Mouse (Mus musculus): ENCODE measurements around the gene Pnkd. TPM values are rescaled to one million over a fixed set of nuclear protein-coding genes. Genes with fewer than 3 reads are reported as not detected.

The Pnkd gene
- total and polyA plus RNA-seq, 3 experiments = 27.7 to 186 (median 30.5) TPM

DNA sequence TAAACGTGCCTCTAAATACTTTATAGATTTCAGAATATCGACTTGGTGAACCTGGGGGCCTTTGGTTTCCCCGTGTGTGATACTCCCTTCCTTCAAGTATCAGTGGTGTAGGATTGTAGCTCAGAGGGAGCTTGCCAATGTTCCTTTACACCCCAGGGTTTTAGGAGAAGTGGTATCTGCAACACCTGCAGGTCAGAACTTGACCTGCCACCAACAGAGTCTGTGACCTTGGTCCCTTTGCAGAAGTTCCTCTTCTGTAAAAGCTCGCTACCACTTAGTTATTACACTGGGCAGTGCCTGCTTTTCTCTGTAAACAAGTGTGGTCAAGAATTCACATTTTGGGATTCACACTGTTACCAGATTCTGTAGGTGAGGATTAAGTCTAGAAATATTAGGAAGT, 34.6 kb upstream of the Pnkd start:
- ATAC-seq (ENCODE audit: extremely low read depth, insufficient number of reproducible peaks, low FRiP score, poor library complexity, severe bottlenecking) (no peak), DNase-seq (ENCODE audit: low spot score) (no peak)
- H3K4me1 ChIP-seq (ENCODE audit: insufficient read depth, low read depth, low read length) = peaks cover 26% of the 10 kb centered on the region
- no peaks in the 10 kb centered on the region for H3K9me3 ChIP-seq (replicated peaks)
- H3K4me3 ChIP-seq (ENCODE audit: low read depth, low read length) = no peak overlapping the region
- peaks cover 94% of the 10 kb centered on the region for H3K36me3 ChIP-seq (replicated peaks)
- no peaks in the 10 kb centered on the region for H3K27me3 ChIP-seq (ENCODE audit: insufficient read depth, low read length)
- TF ChIP-seq GATA1 (IDR thresholded peaks at IDR 0.05; ENCODE audit: borderline replicate concordance, low read length) = no peak

DNA sequence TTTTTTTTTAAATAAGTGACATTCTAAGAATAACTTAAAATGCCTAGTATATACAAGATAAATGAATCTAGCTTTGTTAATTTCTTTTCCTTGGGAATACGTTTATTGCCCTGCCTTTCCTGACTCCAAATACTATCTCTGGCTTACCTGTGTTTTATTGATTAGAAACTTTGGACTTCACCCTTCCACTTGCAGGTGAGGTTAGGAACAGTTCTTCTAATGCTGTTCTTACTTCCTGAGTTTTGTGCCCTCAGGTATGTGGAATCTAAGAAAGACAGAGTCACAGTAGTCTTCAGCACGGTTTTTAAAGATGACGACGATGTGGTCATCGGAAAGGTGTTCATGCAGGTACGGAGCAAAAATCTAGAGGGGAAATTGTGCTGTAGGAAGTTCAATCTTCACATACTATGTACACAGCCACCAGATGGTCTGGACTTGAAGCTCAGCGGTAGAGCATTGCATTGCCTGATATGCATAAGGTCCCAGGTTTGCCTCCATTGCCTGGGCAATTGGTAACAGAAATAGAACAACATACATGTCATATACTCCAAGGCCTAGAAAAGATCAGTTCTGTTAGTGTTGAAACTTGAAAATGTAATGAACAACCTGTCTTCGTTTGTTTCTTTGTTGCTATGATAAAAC, 28.9 kb upstream of the Pnkd start:
- DNase-seq (ENCODE audit: low spot score) (no peak), ATAC-seq (ENCODE audit: extremely low read depth, insufficient number of reproducible peaks, low FRiP score, poor library complexity, severe bottlenecking) (no peak)
- H3K4me3 ChIP-seq (ENCODE audit: low read depth, low read length) = no peak overlapping the region
- H3K4me1 ChIP-seq (ENCODE audit: insufficient read depth, low read depth, low read length) = peaks cover 5% of the 10 kb centered on the region; the same call in 1 of the 2 replicates
- H3K9me3 ChIP-seq (replicated peaks) = no peaks in the 10 kb centered on the region
- H3K36me3 ChIP-seq (replicated peaks) = peaks cover 94% of the 10 kb centered on the region
- no peaks in the 10 kb centered on the region for H3K27me3 ChIP-seq (ENCODE audit: insufficient read depth, low read length)
- TF ChIP-seq GATA1 (IDR thresholded peaks at IDR 0.05; ENCODE audit: borderline replicate concordance, low read length) = no peak
- TF ChIP-seq CTCF (IDR thresholded peaks at IDR 0.05; ENCODE audit: low read depth, low read length) = no peak
- no peak for TF ChIP-seq POLR2AphosphoS5 (IDR thresholded peaks at IDR 0.05; ENCODE audit: insufficient replicate concordance, low read depth, low read length)
- TF ChIP-seq TAL1 (conservative IDR thresholded peaks at IDR 0.05; ENCODE audit: low read depth, low read length) = no peak
- TF ChIP-seq GATA2 (IDR thresholded peaks at IDR 0.05; ENCODE audit: borderline replicate concordance, low read depth, low read length) = no peak

DNA sequence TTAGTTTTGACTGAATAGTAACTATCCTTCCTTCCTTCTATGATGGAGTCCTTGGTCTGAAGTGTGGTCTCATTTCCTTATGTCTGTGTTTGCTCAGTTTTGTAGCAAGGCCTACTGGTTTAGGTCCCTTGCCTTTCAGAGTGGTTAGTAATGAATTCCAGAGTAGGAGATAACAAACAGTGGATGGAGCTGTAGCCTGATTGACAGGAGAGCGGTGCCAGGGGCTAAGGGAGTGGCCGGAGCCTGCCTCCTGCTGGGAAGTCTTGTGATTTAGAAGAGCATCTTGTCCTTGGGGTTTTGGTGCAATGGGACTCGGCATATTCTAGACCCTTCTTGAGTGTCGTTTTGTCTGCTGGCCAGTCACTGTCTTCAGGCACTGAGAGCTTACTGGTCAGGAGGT, 27.9 kb upstream of the Pnkd start:
- TF ChIP-seq TAL1 (conservative IDR thresholded peaks at IDR 0.05; ENCODE audit: low read depth, low read length) (no peak), GATA2 (IDR thresholded peaks at IDR 0.05; ENCODE audit: borderline replicate concordance, low read depth, low read length) (no peak), GATA1 (IDR thresholded peaks at IDR 0.05; ENCODE audit: borderline replicate concordance, low read length) (no peak)
- peaks cover 5% of the 10 kb centered on the region; the same call in 1 of the 2 replicates for H3K4me1 ChIP-seq (ENCODE audit: insufficient read depth, low read depth, low read length)
- H3K9me3 ChIP-seq (replicated peaks) = no peaks in the 10 kb centered on the region
- no peaks in the 10 kb centered on the region for H3K27me3 ChIP-seq (ENCODE audit: insufficient read depth, low read length)
- ATAC-seq (ENCODE audit: extremely low read depth, insufficient number of reproducible peaks, low FRiP score, poor library complexity, severe bottlenecking) (no peak), DNase-seq (ENCODE audit: low spot score) (no peak)
- no peak overlapping the region for H3K4me3 ChIP-seq (ENCODE audit: low read depth, low read length)
- peaks cover 93% of the 10 kb centered on the region for H3K36me3 ChIP-seq (replicated peaks)

DNA sequence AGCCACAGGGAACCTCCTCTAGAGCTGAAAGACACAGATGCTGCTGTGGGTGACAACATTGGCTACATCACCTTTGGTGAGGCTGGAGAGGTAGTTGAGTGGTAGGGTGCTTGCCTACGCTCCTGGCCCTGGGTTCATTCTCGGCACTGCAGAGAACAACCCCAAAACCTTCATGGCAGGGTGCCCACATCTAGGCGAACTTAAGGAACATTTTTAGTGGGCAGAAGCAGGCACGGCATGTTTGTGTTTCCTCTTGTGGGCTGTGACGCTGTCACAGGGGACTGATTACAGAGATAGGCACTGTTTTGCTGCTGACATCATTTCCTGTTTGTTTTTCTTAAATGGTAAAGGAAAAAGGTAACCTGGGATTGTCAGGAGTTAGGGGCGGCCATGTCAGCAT, 22.2 kb upstream of the Pnkd start:
- no peak for TF ChIP-seq POLR2AphosphoS5 (IDR thresholded peaks at IDR 0.05; ENCODE audit: insufficient replicate concordance, low read depth, low read length)
- no peak for TF ChIP-seq TAL1 (conservative IDR thresholded peaks at IDR 0.05; ENCODE audit: low read depth, low read length)
- no peak for TF ChIP-seq GATA1 (IDR thresholded peaks at IDR 0.05; ENCODE audit: borderline replicate concordance, low read length)
- no peak for TF ChIP-seq CTCF (IDR thresholded peaks at IDR 0.05; ENCODE audit: low read depth, low read length)
- TF ChIP-seq GATA2 (IDR thresholded peaks at IDR 0.05; ENCODE audit: borderline replicate concordance, low read depth, low read length) = no peak
- ATAC-seq (ENCODE audit: extremely low read depth, insufficient number of reproducible peaks, low FRiP score, poor library complexity, severe bottlenecking) (no peak), DNase-seq (ENCODE audit: low spot score) (no peak)
- Histone ChIP-seq H3K36me3 (replicated peaks) (peaks cover 95% of the 10 kb centered on the region), H3K27me3 (ENCODE audit: insufficient read depth, low read length) (no peaks in the 10 kb centered on the region), H3K4me1 (ENCODE audit: insufficient read depth, low read depth, low read length) (peaks cover 2% of the 10 kb centered on the region; the same call in 1 of the 2 replicates), H3K9me3 (replicated peaks) (no peaks in the 10 kb centered on the region), H3K4me3 (ENCODE audit: low read depth, low read length) (no peak overlapping the region)

DNA sequence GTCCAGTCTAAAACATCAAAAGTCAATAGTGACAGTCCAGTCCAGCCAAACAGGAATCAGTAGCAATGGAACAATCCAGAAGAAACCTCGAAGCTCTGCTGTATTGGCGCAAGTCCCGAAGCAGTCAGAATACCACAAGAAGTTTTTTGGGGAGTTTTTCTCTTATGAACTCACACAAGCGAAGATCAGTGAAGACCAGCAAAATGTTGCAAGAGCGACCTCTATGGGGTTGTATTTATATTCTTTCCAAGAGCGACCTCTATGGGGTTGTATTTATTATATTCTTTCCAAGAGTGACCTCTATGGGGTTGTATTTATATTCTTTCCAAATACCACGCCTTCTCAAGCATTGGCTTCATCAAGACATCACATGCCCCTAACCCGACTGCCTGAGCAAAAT, 16.0 kb upstream of the Pnkd start:
- TF ChIP-seq TAL1 (conservative IDR thresholded peaks at IDR 0.05; ENCODE audit: low read depth, low read length) (no peak), POLR2AphosphoS5 (IDR thresholded peaks at IDR 0.05; ENCODE audit: insufficient replicate concordance, low read depth, low read length) (no peak; the same call in 1 of the 2 replicates), GATA2 (IDR thresholded peaks at IDR 0.05; ENCODE audit: borderline replicate concordance, low read depth, low read length) (no peak), CTCF (IDR thresholded peaks at IDR 0.05; ENCODE audit: low read depth, low read length) (no peak), GATA1 (IDR thresholded peaks at IDR 0.05; ENCODE audit: borderline replicate concordance, low read length) (no peak)
- no peak overlapping the region for H3K4me3 ChIP-seq (ENCODE audit: low read depth, low read length)
- H3K9me3 ChIP-seq (replicated peaks) = no peaks in the 10 kb centered on the region
- no peak for ATAC-seq (ENCODE audit: extremely low read depth, insufficient number of reproducible peaks, low FRiP score, poor library complexity, severe bottlenecking)
- peaks cover 5% of the 10 kb centered on the region; the same call in 1 of the 2 replicates for H3K4me1 ChIP-seq (ENCODE audit: insufficient read depth, low read depth, low read length)
- no peaks in the 10 kb centered on the region for H3K27me3 ChIP-seq (ENCODE audit: insufficient read depth, low read length)
- H3K36me3 ChIP-seq (replicated peaks) = peaks cover 67% of the 10 kb centered on the region
- DNase-seq (ENCODE audit: low spot score) = no peak

DNA sequence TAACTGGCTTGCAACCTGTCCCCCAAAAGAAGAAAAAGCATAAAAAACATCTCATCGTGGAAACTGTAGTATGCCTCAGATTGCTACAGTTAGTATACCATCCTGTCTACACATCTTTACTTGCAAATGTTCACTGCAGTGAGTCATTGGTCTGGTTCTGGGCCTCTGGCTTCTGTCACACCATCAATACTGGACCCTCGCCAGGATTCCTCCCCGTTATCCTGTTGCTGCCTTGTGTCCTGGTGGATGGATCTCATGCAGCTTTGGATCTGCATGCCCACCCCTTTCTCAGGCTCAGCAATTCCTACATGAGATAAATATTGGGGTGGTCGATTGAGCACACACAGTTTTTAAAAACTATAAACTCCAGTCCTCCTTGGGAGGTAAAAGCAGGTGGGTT, 13.1 kb upstream of the Pnkd start:
- Histone ChIP-seq H3K36me3 (replicated peaks) (peaks cover 38% of the 10 kb centered on the region), H3K4me1 (ENCODE audit: insufficient read depth, low read depth, low read length) (peaks cover 8% of the 10 kb centered on the region; the same call in 1 of the 2 replicates), H3K9me3 (replicated peaks) (no peaks in the 10 kb centered on the region), H3K27me3 (ENCODE audit: insufficient read depth, low read length) (peaks cover 28% of the 10 kb centered on the region), H3K4me3 (ENCODE audit: low read depth, low read length) (no peak overlapping the region)
- no peak for TF ChIP-seq GATA1 (IDR thresholded peaks at IDR 0.05; ENCODE audit: borderline replicate concordance, low read length)
- TF ChIP-seq TAL1 (conservative IDR thresholded peaks at IDR 0.05; ENCODE audit: low read depth, low read length) = no peak
- TF ChIP-seq POLR2AphosphoS5 (IDR thresholded peaks at IDR 0.05; ENCODE audit: insufficient replicate concordance, low read depth, low read length) = no peak
- no peak for TF ChIP-seq GATA2 (IDR thresholded peaks at IDR 0.05; ENCODE audit: borderline replicate concordance, low read depth, low read length)
- TF ChIP-seq CTCF (IDR thresholded peaks at IDR 0.05; ENCODE audit: low read depth, low read length) = no peak
- ATAC-seq (ENCODE audit: extremely low read depth, insufficient number of reproducible peaks, low FRiP score, poor library complexity, severe bottlenecking) = no peak
- no peak for DNase-seq (ENCODE audit: low spot score)

Data from G1E (cell line).